Mouse (Mus musculus) gastrocnemius, adult 2 months (tissue): ENCODE results near the gene Sec16b. TPM values are rescaled to one million over a fixed set of nuclear protein-coding genes. Genes with fewer than 3 reads are reported as not detected.

Experiments used
- DNase-seq: peaks from one replicate; pipeline ENCODE4 v3.0.0; 2022
- H3K27ac ChIP-seq: fragments of 200-600 bp; 2 replicates; pipeline ENCODE4 v1.8.1; 2022; ENCODE audit warnings: mild to moderate bottlenecking
- H3K4me3 ChIP-seq: fragments of 200-600 bp; 2 replicates; pipeline ENCODE4 v1.8.1; 2022; ENCODE audit warnings: mild to moderate bottlenecking, moderate library complexity
- CTCF ChIP-seq: fragments of 200-600 bp; IDR thresholded peaks from 2 replicates; pipeline ENCODE4 v1.8.1; 2022; ENCODE audit warnings: antibody characterized with exemption, mild to moderate bottlenecking, moderate library complexity
- intact Hi-C: fragments of 180-260 bp; cut with DNase I; formaldehyde crosslinking; loops from one replicate; pipeline ENCODE4 v1.15.1; 2025
- total RNA-seq, 2 experiments: library from RNA; stranded (reverse); gene quantifications; 2 replicates each; pipeline ENCODE4 v1.2.3; 2021

Gene Sec16b
- total RNA-seq, 2 experiments from 2014 or later = 0.66 to 1.1 TPM

GRCm38 (mm10) chr1:157586556-157586955 is 80.0 kb downstream of the Sec16b start:
- DNase-seq = peak; percentile 19
- no peak for TF ChIP-seq CTCF
- intact Hi-C loops = no loop called here
- no peak overlapping the region for H3K27ac ChIP-seq
- H3K4me3 ChIP-seq = no peak overlapping the region

DNA sequence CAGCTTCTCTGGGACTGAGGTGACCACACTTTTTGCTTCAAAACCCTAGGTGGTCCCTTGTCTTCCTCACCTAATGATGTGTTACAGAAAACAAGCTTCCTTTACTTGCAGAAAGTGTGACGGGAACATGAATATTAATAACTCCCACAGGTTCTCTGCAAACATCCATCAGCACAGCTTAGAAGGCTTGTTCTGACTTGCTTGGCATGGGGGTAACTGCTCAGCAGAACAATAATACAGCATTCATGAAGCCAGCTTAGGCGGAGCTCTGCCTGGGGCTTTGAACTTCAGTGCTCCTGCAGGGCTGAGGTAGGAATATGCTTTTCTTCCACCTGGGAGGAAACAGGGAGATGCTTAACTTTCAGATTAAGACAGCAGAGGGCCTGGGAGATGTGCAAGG is 85.5 kb downstream of the Sec16b start:
- Histone ChIP-seq H3K4me3 (no peak overlapping the region), H3K27ac (no peak overlapping the region)
- intact Hi-C loops = no loop called here
- TF ChIP-seq CTCF = no peak
- no peak for DNase-seq

- Histone ChIP-seq H3K27ac (no peak overlapping the region), H3K4me3 (no peak overlapping the region)
- no peak for DNase-seq
- TF ChIP-seq CTCF = no peak
- intact Hi-C loops = no loop called here
These were observed 88.0 kb downstream of the Sec16b start for GRCm38 (mm10) chr1:157594561-157594960.

- DNase-seq = no peak
- TF ChIP-seq CTCF = no peak
- intact Hi-C loops = no loop called here
- Histone ChIP-seq H3K4me3 (no peak overlapping the region), H3K27ac (no peak overlapping the region)
These were observed 88.6 kb downstream of the Sec16b start for GRCm38 (mm10) chr1:157595165-157595564.

- no peak for DNase-seq
- Histone ChIP-seq H3K4me3 (no peak overlapping the region), H3K27ac (no peak overlapping the region)
- no peak for TF ChIP-seq CTCF
- intact Hi-C loops = no loop called here
These were observed 98.0 kb downstream of the Sec16b start for GRCm38 (mm10) chr1:157604513-157604912.

Other genes with a start within 250 kb of the Sec16b start
- 1 to 10 TPM; 6.4 to 7.4 TPM for gene Rasal2, start 94.1 kb upstream of the Sec16b start, total RNA-seq
- under 1 TPM; 0.33 to 0.45 TPM for gene Cryzl2, start 48.2 kb upstream of the Sec16b start, total RNA-seq